Mouse (Mus musculus): ENCODE measurements around the gene Crb1. TPM values are rescaled to one million over a fixed set of nuclear protein-coding genes. Genes with fewer than 3 reads are reported as not detected.
A peak's percentile ranks its signal among the peaks of the same experiment; 100 is the strongest.
"Not testable (repeated sequence)": the region's sequence is repeated elsewhere in the genome, so short reads cannot be mapped to it uniquely, and the experiment has no call there.

Gene Crb1
- total RNA-seq, 2 experiments from 2014 or later = 0.07 to 0.12 TPM

- no peak for DNase-seq
Observed at GRCm38 (mm10) chr1:139328286-139328685, 48.6 kb downstream of the Crb1 start.

GRCm38 (mm10) chr1:139325378-139325777 lies 51.5 kb downstream of the Crb1 start:
- DNase-seq = no peak

- DNase-seq = no peak
Observed at GRCm38 (mm10) chr1:139319798-139320197, 57.1 kb downstream of the Crb1 start.

- no peak for DNase-seq
Observed at GRCm38 (mm10) chr1:139314297-139314874, 62.5 kb downstream of the Crb1 start.

GRCm38 (mm10) chr1:139308915-139309314 lies 68.0 kb downstream of the Crb1 start:
- no peak for DNase-seq

GRCm38 (mm10) chr1:139302519-139302918 lies 74.4 kb downstream of the Crb1 start:
- not testable (repeated sequence) for DNase-seq

- DNase-seq = no peak
Observed at GRCm38 (mm10) chr1:139301830-139302229, 75.1 kb downstream of the Crb1 start.

- DNase-seq = no peak
Observed at GRCm38 (mm10) chr1:139292023-139292422, 84.9 kb downstream of the Crb1 start.

- DNase-seq = no peak
Observed at GRCm38 (mm10) chr1:139291593-139291992, 85.3 kb downstream of the Crb1 start.

GRCm38 (mm10) chr1:139276619-139277320 lies 100.1 kb downstream of the Crb1 start:
- no peak for DNase-seq

- DNase-seq = peak; percentile 56
Observed at GRCm38 (mm10) chr1:139267844-139268243, 109.1 kb downstream of the Crb1 start.

GRCm38 (mm10) chr1:139264245-139264644 lies 112.7 kb downstream of the Crb1 start:
- DNase-seq = no peak

- no peak for DNase-seq
Observed at GRCm38 (mm10) chr1:139263158-139263557, 113.7 kb downstream of the Crb1 start.

GRCm38 (mm10) chr1:139255581-139255980 lies 121.3 kb downstream of the Crb1 start:
- DNase-seq = no peak

- DNase-seq = no peak
Observed at GRCm38 (mm10) chr1:139252041-139252440, 124.9 kb downstream of the Crb1 start.

GRCm38 (mm10) chr1:139249159-139249558 lies 127.7 kb downstream of the Crb1 start:
- no peak for DNase-seq

- no peak for DNase-seq
Observed at GRCm38 (mm10) chr1:139246723-139247380, 130.0 kb downstream of the Crb1 start.

GRCm38 (mm10) chr1:139236794-139237193 lies 140.1 kb downstream of the Crb1 start:
- no peak for DNase-seq

GRCm38 (mm10) chr1:139234611-139235568 lies 142.0 kb downstream of the Crb1 start:
- no peak for DNase-seq

- DNase-seq = no peak
Observed at GRCm38 (mm10) chr1:139232636-139233035, 144.3 kb downstream of the Crb1 start.

GRCm38 (mm10) chr1:139224309-139224949 lies 152.5 kb downstream of the Crb1 start:
- no peak for DNase-seq

GRCm38 (mm10) chr1:139223804-139224203 lies 153.1 kb downstream of the Crb1 start:
- DNase-seq = no peak

Measured in heart, postnatal 4 days (tissue).